Mouse (Mus musculus): ENCODE data around the gene Dock1.

Dock1 gene

GRCm38 (mm10) chr7:134749613-134750012 is 79.2 kb downstream of the Dock1 start:
- intact Hi-C loops (cut with DNase I) = no loop called here

DNA sequence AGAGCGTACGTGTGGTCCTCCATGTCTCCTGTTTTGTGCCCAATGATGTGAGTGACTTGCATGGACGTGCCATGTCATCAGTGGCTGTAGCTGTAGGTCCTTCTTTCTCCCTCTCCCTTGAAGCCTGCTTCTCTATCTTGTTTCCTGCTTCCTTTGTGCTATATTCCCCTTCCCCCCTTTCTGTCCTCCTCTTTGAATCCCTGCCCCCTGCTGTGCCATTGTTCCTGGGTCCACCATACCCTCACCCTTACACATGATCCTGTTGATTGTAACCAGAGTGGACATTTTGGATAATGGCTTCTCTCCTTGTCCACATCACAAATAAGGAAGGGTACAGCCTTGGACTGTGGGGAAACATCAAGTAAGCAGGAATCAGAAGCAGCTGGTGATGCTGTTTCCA is 81.0 kb downstream of the Dock1 start:
- intact Hi-C loops (cut with DNase I) = no loop called here

DNA sequence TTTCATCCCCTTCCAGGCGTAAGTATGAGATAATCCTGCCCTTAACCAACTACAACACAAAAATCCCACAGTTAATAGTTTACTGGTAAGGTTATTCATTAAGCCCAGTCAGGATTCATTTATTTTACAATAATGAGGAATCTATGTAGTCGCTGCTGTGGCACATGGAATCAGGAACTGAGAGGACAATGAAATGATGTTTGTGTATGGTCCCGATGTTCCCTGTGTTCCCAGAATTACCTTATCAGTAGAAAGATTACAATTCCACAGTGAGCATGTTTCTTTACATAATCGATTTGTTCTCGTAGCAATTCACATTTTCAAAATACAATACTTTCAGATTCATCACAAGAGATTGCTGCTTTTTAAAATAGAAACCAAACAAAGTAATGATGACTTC is 83.0 kb downstream of the Dock1 start:
- intact Hi-C loops (cut with DNase I) = no loop called here

GRCm38 (mm10) chr7:134757605-134758004 is 87.2 kb downstream of the Dock1 start:
- intact Hi-C loops (cut with DNase I) = no loop called here

DNA sequence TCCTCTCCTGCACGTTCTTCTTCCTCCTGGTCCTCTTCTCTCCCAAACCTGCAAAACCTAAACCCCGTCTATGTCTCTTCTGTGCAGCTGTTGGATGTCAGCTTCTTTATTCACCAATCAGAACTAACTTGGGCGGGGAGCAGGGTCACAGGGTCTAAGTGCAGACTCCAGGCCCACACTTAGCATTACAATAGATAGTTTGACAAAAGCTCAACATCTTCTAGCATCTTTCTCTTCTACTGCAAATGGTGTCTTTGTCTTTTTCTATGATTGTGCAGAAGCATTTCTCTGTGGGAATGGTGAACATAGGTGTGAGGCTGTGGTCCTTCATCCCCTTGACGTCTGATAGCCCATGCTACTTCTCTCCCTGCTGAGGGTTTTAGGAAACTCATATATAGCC is 91.3 kb downstream of the Dock1 start:
- intact Hi-C loops (cut with DNase I) = no loop called here

GRCm38 (mm10) chr7:134765130-134765529 is 94.7 kb downstream of the Dock1 start:
- intact Hi-C loops (cut with DNase I) = no loop called here

DNA sequence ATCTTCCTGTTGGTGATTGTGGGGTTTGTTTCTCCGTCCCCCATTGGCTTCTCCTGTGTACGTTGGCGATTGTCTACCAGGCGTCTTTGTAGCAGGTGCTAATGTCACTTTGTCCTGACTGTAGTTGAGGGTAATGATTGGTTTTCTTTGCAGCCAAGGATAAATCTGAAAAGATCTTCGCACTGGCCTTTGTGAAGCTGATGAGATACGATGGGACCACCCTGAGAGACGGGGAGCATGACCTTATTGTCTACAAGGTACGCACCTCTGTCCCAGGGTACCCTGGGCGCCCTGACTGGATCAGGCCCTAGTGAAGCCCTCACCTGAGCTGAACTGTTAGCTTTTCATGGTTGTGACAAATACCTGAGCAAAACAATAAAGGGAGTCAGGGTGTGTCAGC is 100.9 kb downstream of the Dock1 start:
- intact Hi-C loops (cut with DNase I) = no loop called here

GRCm38 (mm10) chr7:134772363-134772762 is 101.9 kb downstream of the Dock1 start:
- intact Hi-C loops (cut with DNase I) = no loop called here

DNA sequence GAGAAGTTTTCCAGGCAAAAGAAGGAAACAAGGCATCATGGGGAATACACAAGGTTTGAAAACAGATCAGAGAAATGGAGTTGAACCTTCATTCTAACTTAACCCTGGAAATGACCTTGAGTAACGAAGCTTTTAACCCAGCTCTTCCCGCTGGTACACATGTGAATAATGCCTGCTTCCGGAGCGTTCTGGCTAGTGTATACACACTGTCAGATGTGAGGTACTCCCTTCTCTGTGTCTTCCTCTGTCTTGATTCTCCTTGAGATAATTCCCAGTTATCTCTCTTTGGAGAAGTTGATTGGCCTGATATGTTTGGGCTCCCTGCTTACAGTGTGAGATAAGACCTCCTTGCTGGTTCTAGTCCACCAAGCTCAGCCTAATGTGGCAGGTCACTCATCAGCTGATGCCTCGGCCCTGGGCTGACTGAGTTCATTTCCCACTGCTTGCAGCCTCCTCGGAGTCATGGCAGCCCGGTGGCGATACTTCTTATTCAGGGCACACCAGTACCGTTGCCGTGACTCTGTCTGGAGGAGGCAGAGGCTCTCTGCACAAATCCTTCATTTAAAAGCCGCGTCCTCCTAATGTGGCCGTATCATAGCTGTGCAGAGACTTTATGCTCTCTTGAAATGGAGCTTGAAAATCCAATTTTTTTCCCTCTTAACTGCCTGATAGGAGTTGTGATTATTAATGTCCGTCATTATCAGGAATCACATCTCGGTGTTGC is 102.6 kb downstream of the Dock1 start:
- intact Hi-C loops (cut with DNase I) = no loop called here

GRCm38 (mm10) chr7:134773761-134774415 is 103.4 kb downstream of the Dock1 start:
- intact Hi-C loops (cut with DNase I) = no loop called here

DNA sequence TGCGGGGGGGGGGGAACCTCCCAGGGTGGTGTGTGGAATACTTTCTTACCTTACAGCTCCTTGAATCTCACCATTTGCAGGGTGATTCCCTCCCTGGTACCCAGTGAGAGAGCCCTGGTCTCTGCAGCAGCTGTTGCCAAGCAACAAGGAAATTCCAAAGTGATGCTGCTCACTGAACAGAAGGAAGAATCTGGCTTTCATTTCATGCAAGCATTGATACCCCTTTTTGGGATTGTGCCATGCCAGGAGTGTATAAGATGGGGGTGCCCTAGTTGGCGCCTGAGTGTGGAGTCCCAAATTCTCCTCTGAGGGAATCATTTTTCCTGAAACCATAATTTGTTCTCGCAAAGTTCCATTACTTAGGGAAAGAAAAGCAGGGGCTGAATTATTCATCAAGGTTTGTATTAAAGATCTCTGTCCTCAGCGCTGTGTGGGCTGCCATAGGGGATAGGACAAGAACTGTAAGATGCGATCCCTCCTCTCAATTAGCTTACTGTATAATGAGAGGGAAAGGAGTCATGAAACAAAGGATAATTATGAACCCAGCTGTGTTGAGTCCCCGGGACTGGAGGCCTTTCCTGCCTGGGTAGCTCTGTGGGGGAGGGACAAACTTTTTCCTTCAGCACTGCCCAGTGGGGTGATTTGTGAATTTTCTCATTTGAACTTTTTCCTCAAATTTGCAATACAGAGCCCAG is 104.2 kb downstream of the Dock1 start:
- intact Hi-C loops (cut with DNase I) = no loop called here

GRCm38 (mm10) chr7:134775671-134776070 is 105.2 kb downstream of the Dock1 start:
- intact Hi-C loops (cut with DNase I) = no loop called here

GRCm38 (mm10) chr7:134776306-134776705 is 105.9 kb downstream of the Dock1 start:
- intact Hi-C loops (cut with DNase I) = no loop called here

DNA sequence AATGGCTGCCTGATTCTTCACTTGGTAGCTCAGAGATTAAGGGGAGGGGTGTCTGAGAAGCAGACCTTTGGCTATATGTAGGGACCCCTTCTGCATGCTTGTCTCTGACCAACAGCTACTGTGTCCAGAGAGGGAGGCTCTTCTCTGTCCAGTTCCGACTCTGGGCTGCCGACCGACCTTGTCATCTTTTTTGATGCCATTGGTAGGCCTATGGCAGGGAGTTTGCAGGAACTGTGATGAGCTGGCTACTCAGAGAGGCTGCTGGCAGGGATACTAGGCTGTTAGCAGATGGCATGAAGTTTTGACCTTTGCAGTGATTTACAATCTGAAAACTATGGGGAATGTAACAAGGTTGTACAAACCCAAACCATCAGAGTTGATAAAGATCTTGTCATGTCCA is 109.3 kb downstream of the Dock1 start:
- intact Hi-C loops (cut with DNase I) = no loop called here

DNA sequence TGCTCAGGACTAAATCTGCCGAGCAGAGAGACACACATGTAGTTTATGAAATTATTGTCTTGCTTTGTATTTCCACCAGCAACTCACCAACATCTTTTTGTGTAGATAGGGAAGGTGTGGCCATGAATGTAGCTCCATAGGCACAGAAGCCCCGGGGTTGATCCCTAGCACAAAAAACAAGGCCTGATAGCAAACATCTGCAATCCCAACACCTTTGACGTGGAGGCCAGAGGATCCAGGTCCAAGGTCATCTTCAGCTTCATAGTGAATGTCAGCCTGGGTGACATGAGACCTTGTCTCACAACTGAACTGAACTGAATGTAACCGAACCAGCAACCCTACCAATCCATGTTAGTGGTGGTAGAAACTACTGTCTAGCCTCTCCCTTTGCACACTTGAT is 116.7 kb downstream of the Dock1 start:
- intact Hi-C loops (cut with DNase I) = no loop called here

GRCm38 (mm10) chr7:134794889-134795288 is 124.4 kb downstream of the Dock1 start:
- intact Hi-C loops (cut with DNase I) = no loop called here

DNA sequence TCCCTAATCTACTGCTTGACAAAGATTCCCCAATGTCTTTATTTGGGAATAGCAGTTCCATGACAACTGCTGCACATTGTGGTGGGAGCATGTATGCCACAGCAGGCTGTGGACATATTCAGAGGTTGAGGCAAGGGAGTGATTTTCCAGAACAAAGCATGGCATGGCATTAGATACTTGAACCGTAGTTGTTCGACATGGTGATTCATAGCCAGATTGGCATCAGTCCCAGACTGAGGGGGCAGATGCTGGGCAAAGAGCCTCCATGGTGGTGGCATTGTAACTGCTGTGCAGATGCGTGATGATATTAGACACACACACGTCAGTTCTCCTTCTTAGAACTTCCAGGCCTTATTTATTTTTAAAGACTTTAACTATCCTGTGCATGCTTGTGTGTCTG is 129.6 kb downstream of the Dock1 start:
- intact Hi-C loops (cut with DNase I) = no loop called here

DNA sequence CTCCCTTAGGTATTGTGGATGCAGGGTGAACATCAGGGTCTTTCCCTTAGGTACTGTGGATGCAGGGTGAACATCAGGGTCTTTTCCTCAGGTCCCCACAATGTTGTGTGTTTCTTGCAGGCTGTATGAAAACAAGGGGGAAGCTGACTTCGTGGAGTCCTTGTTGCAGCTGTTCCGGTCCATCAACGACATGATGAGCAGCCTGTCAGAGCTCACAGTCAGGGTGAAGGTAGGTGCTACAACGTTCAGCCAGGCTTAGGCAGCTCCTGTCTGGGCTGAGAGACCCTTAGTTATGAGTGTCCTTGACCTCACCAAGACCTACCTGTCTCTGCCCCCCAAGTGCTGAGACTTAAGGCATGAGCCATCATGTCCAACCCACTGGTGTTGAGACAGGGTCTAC is 134.0 kb downstream of the Dock1 start:
- intact Hi-C loops (cut with DNase I) = no loop called here

DNA sequence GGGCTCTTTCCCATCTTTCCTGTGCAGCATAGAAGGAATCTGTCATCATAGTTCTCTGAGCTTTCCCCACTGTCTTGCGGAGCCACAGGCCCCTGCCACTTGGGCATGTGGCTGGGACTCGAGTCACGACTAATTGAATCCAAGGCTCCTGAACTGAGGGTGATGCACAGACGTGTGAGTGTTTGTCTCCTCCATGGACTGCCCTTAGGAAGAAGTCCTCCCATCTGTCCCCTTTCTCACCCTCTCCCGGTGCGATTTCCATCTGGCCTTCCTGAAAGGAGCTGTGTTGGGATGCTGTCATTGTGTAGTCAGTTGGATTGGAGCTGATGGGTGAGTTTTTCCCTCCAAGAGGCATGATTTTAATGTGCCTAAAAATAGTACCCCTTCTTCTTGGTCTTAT is 136.3 kb downstream of the Dock1 start:
- intact Hi-C loops (cut with DNase I) = no loop called here

- intact Hi-C loops (cut with DNase I) = no loop called here
Measured at GRCm38 (mm10) chr7:134808406-134808805, 138.0 kb downstream of the Dock1 start.

- intact Hi-C loops (cut with DNase I) = no loop called here
Measured at GRCm38 (mm10) chr7:134809241-134809975, 139.0 kb downstream of the Dock1 start.

DNA sequence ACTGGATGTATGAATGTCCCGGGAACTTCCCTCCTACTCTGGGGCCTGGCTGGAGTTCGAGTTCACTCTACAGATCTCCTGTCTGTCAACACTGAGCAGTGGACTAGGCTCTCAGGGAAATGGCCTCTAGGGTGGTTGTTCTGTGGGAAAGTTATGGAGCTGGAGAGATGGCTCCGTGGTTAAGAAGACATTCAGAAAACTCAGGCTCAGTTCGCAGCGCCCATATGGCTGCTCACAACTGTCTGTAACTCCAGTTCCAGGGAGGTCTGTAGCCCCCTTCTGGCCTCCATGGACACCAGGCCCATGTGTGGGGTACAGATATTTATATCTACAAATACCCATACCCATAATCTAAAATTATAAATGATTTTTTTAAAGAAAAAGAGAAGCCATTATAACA is 148.0 kb downstream of the Dock1 start:
- intact Hi-C loops (cut with DNase I) = no loop called here
